10 mouse cellular contexts compared by ENCODE assay signal in genomic region chr10:67377643-67378223, GRCm38 (mm10).
DNase-seq lines count a peak whose midpoint lies in the region; ATAC-seq lines count a peak whose summit lies in the region.
"Had no signal": no experiment of that assay in that cellular context is flagged by ENCODE, and none has a peak within 500 bp of the region (broad histone marks: within the 10 kb centered on the region; RNA-seq: fewer than 3 reads in every experiment).

No protein-coding gene starts in this region.

- 56% methylated on average over 17 of the region's 17 CpGs for WGBS in heart, embryonic 11.5 days (ENCODE audit: insufficient replicate concordance)
- 53% methylated on average over 17 of the region's 17 CpGs for whole genome bisulfite sequencing in embryonic facial prominence, embryonic 13.5 days
- 78% methylated on average over 17 of the region's 17 CpGs for WGBS in forebrain, embryonic 11.5 days

- peaks cover 4% of the 10 kb centered on the region; the same call in 1 of the 2 replicates for H3K4me1 ChIP-seq in heart, embryonic 11.5 days (ENCODE audit: control insufficient read depth, insufficient read depth, low read length)
- H3K4me1 ChIP-seq in embryonic facial prominence, embryonic 13.5 days = no peaks in the 10 kb centered on the region; the same call in 1 of the 2 replicates
- H3K4me1 ChIP-seq in forebrain, embryonic 11.5 days (replicated peaks; ENCODE audit: control insufficient read depth, insufficient read depth, low read length) = no peaks in the 10 kb centered on the region
- H3K4me1 ChIP-seq: megakaryocyte, embryonic 14.5 days had no signal

- no peaks in the 10 kb centered on the region for H3K27me3 ChIP-seq in heart, embryonic 11.5 days (ENCODE audit: control insufficient read depth, insufficient read depth, low read length)
- no peaks in the 10 kb centered on the region for H3K27me3 ChIP-seq in embryonic facial prominence, embryonic 13.5 days
- H3K27me3 ChIP-seq in forebrain, embryonic 11.5 days (ENCODE audit: control insufficient read depth, insufficient read depth, low read length) = no peaks in the 10 kb centered on the region
- H3K27me3 ChIP-seq: megakaryocyte, embryonic 14.5 days had no signal

- DNase-seq in heart, adult 9 months (ENCODE audit: low spot score in 2 of 2) = peak; percentile 13 to 17
- DNase-seq in 416B (ENCODE audit: low read depth) (peak; percentile 55), MN1 (ENCODE audit: low spot score) (no peak)
- DNase-seq in kidney, postnatal 14 days = peak; percentile 7
- DNase-seq in forebrain, embryonic 11.5 days (ENCODE audit: low spot score) = no peak
- DNase-seq in B cell, adult 2 months = no peak
- DNase-seq: thymus, adult 2 months had no signal

- H3K4me3 ChIP-seq in heart, embryonic 11.5 days (ENCODE audit: low read depth, low read length) = no peak overlapping the region
- H3K4me3 ChIP-seq in embryonic facial prominence, embryonic 13.5 days = no peak overlapping the region
- H3K4me3 ChIP-seq in forebrain, embryonic 11.5 days (ENCODE audit: low read depth, low read length) = no peak overlapping the region
- H3K4me3 ChIP-seq: megakaryocyte, embryonic 14.5 days had no signal

- ATAC-seq in heart, embryonic 11.5 days (replicated peaks; ENCODE audit: insufficient number of reproducible peaks, low FRiP score, low TSS enrichment) = no peak
- no peak for ATAC-seq in embryonic facial prominence, embryonic 13.5 days (ENCODE audit: insufficient number of reproducible peaks, insufficient read depth, low FRiP score, low TSS enrichment, low read depth)
- ATAC-seq in forebrain, embryonic 11.5 days (replicated peaks; ENCODE audit: low FRiP score) = no peak

- no peaks in the 10 kb centered on the region for H3K9me3 ChIP-seq in heart, embryonic 11.5 days (replicated peaks; ENCODE audit: control insufficient read depth, low read length)
- H3K9me3 ChIP-seq in embryonic facial prominence, embryonic 13.5 days = no peaks in the 10 kb centered on the region
- no peaks in the 10 kb centered on the region for H3K9me3 ChIP-seq in forebrain, embryonic 11.5 days (ENCODE audit: control insufficient read depth, low read length)

- H3K36me3 ChIP-seq in heart, embryonic 11.5 days (ENCODE audit: control insufficient read depth, insufficient read depth, low read length) = no peaks in the 10 kb centered on the region
- no peaks in the 10 kb centered on the region for H3K36me3 ChIP-seq in embryonic facial prominence, embryonic 13.5 days
- no peaks in the 10 kb centered on the region for H3K36me3 ChIP-seq in forebrain, embryonic 11.5 days (ENCODE audit: control insufficient read depth, insufficient read depth, low read length)

- no peak overlapping the region for H3K4me2 ChIP-seq in heart, embryonic 11.5 days
- H3K4me2 ChIP-seq in embryonic facial prominence, embryonic 13.5 days = peak overlapping the region; percentile 20
- H3K4me2 ChIP-seq in forebrain, embryonic 11.5 days (ENCODE audit: low read depth, low read length, severe bottlenecking) = no peak overlapping the region

- no peak overlapping the region for H3K27ac ChIP-seq in heart, embryonic 11.5 days (ENCODE audit: low read depth, low read length)
- 0 out of 2 replicates have a peak overlapping the region, but pooled peaks have one; percentile 11 for H3K27ac ChIP-seq in embryonic facial prominence, embryonic 13.5 days
- no peak overlapping the region for H3K27ac ChIP-seq in forebrain, embryonic 11.5 days (ENCODE audit: low read depth, low read length)

- no peak overlapping the region for H3K9ac ChIP-seq in heart, embryonic 11.5 days (ENCODE audit: low read depth, low read length)
- H3K9ac ChIP-seq in embryonic facial prominence, embryonic 13.5 days = no peak overlapping the region
- no peak overlapping the region for H3K9ac ChIP-seq in forebrain, embryonic 11.5 days (ENCODE audit: low read length)

Comparison
In these comparisons a context has a peak if more than half of its experiments do, and no peak if none do; other contexts are left out.
1. DNase-seq: peak in heart, adult 9 months (2 of 2), 416B (single experiment) and kidney, postnatal 14 days (single experiment); none in forebrain, embryonic 11.5 days (single experiment), B cell, adult 2 months (0 of 2) and MN1 (single experiment).